Mouse (Mus musculus): ENCODE results near the gene Kcnab2. TPM values are rescaled to one million over a fixed set of nuclear protein-coding genes. Genes with fewer than 3 reads are reported as not detected.
A peak's percentile ranks its signal among the peaks of the same experiment; 100 is the strongest.

The Kcnab2 gene
- polyA plus RNA-seq, 1 experiment from 2014 or later: 19.6 TPM

- no peak overlapping the region for H3K4me3 ChIP-seq (replicated peaks; ENCODE audit: low read length)
- H3K36me3 ChIP-seq (replicated peaks; ENCODE audit: control insufficient read depth, insufficient read depth): peaks cover 22% of the 10 kb centered on the region
- ATAC-seq (ENCODE audit: low FRiP score) (0 out of 2 replicates have a peak, but pooled peaks have one; percentile 7), DNase-seq (ENCODE audit: low spot score) (no peak)
- peak overlapping the region; percentile 36; the same call in 1 of the 2 replicates for H3K9ac ChIP-seq
- no peaks in the 10 kb centered on the region for H3K9me3 ChIP-seq (ENCODE audit: control insufficient read depth, low read length)
- peak overlapping the region; percentile 46 for H3K4me2 ChIP-seq (replicated peaks)
- peak overlapping the region; percentile 91 for H3K27ac ChIP-seq
- peaks cover 37% of the 10 kb centered on the region for H3K4me1 ChIP-seq (replicated peaks; ENCODE audit: control insufficient read depth, insufficient read depth, low read length)
- H3K27me3 ChIP-seq (ENCODE audit: control insufficient read depth, insufficient read depth, low read length): no peaks in the 10 kb centered on the region; the same call in 1 of the 2 replicates
- 37% methylated on average over 8 of the region's 8 CpGs for WGBS
Measured at GRCm38 (mm10) chr4:152350722-152351421, 126.8 kb downstream of the Kcnab2 start.

- Histone ChIP-seq H3K27ac (peak overlapping the region; percentile 91), H3K4me3 (replicated peaks; ENCODE audit: low read length) (peak overlapping the region; percentile 16), H3K4me1 (replicated peaks; ENCODE audit: control insufficient read depth, insufficient read depth, low read length) (peaks cover 37% of the 10 kb centered on the region), H3K36me3 (replicated peaks; ENCODE audit: control insufficient read depth, insufficient read depth) (peaks cover 16% of the 10 kb centered on the region), H3K9me3 (ENCODE audit: control insufficient read depth, low read length) (no peaks in the 10 kb centered on the region), H3K9ac (peak overlapping the region; percentile 56), H3K4me2 (replicated peaks) (peak overlapping the region; percentile 46), H3K27me3 (ENCODE audit: control insufficient read depth, insufficient read depth, low read length) (no peaks in the 10 kb centered on the region; the same call in 1 of the 2 replicates)
- ATAC-seq (ENCODE audit: low FRiP score): peak; percentile 65
- DNase-seq (ENCODE audit: low spot score): peak; percentile 80
- 9% methylated on average over 17 of the region's 17 CpGs for WGBS
Measured at GRCm38 (mm10) chr4:152349837-152350381, 127.8 kb downstream of the Kcnab2 start.

GRCm38 (mm10) chr4:152345120-152345889 is 132.4 kb downstream of the Kcnab2 start:
- Histone ChIP-seq H3K4me3 (replicated peaks; ENCODE audit: low read length) (no peak overlapping the region), H3K9ac (no peak overlapping the region), H3K9me3 (ENCODE audit: control insufficient read depth, low read length) (no peaks in the 10 kb centered on the region), H3K27ac (no peak overlapping the region), H3K4me2 (replicated peaks) (no peak overlapping the region), H3K27me3 (ENCODE audit: control insufficient read depth, insufficient read depth, low read length) (peaks cover 15% of the 10 kb centered on the region), H3K4me1 (replicated peaks; ENCODE audit: control insufficient read depth, insufficient read depth, low read length) (peaks cover 42% of the 10 kb centered on the region), H3K36me3 (replicated peaks; ENCODE audit: control insufficient read depth, insufficient read depth) (no peaks in the 10 kb centered on the region)
- ATAC-seq (ENCODE audit: low FRiP score): no peak
- WGBS: 53% methylated on average over 7 of the region's 7 CpGs
- no peak for DNase-seq (ENCODE audit: low spot score)

GRCm38 (mm10) chr4:152344651-152345050 is 133.0 kb downstream of the Kcnab2 start:
- Histone ChIP-seq H3K9me3 (ENCODE audit: control insufficient read depth, low read length) (no peaks in the 10 kb centered on the region), H3K4me3 (replicated peaks; ENCODE audit: low read length) (no peak overlapping the region), H3K27me3 (ENCODE audit: control insufficient read depth, insufficient read depth, low read length) (peaks cover 15% of the 10 kb centered on the region), H3K36me3 (replicated peaks; ENCODE audit: control insufficient read depth, insufficient read depth) (no peaks in the 10 kb centered on the region), H3K9ac (no peak overlapping the region), H3K27ac (no peak overlapping the region), H3K4me2 (replicated peaks) (no peak overlapping the region), H3K4me1 (replicated peaks; ENCODE audit: control insufficient read depth, insufficient read depth, low read length) (peaks cover 42% of the 10 kb centered on the region)
- 58% methylated on average over 7 of the region's 7 CpGs for WGBS
- no peak for ATAC-seq (ENCODE audit: low FRiP score)
- no peak for DNase-seq (ENCODE audit: low spot score)

GRCm38 (mm10) chr4:152343296-152343695 is 134.4 kb downstream of the Kcnab2 start:
- DNase-seq (ENCODE audit: low spot score) (no peak), ATAC-seq (ENCODE audit: low FRiP score) (no peak)
- Histone ChIP-seq H3K36me3 (replicated peaks; ENCODE audit: control insufficient read depth, insufficient read depth) (no peaks in the 10 kb centered on the region), H3K9ac (no peak overlapping the region), H3K27ac (no peak overlapping the region), H3K4me3 (replicated peaks; ENCODE audit: low read length) (no peak overlapping the region), H3K4me2 (replicated peaks) (no peak overlapping the region), H3K4me1 (replicated peaks; ENCODE audit: control insufficient read depth, insufficient read depth, low read length) (peaks cover 37% of the 10 kb centered on the region), H3K27me3 (ENCODE audit: control insufficient read depth, insufficient read depth, low read length) (peaks cover 15% of the 10 kb centered on the region), H3K9me3 (ENCODE audit: control insufficient read depth, low read length) (no peaks in the 10 kb centered on the region)
- 6% methylated on average over 5 of the region's 5 CpGs for WGBS

Other genes starting within 250 kb of the Kcnab2 start
- gene Gpr153, start 203.6 kb downstream of the Kcnab2 start, polyA plus RNA-seq (2014; fragmentation: Nextera tagmentation; extraction: Ambion mirVana): 23.1 and 27.8 TPM in 2 replicates
- 0.24 and 1.2 TPM in 2 replicates for gene Hes3, start 186.2 kb downstream of the Kcnab2 start, polyA plus RNA-seq (2014; fragmentation: Nextera tagmentation; extraction: Ambion mirVana)
- 20.6 and 22.8 TPM in 2 replicates for gene Icmt, start 180.6 kb downstream of the Kcnab2 start, polyA plus RNA-seq (2014; fragmentation: Nextera tagmentation; extraction: Ambion mirVana)
- gene Rnf207, start 158.9 kb downstream of the Kcnab2 start, polyA plus RNA-seq (2014; fragmentation: Nextera tagmentation; extraction: Ambion mirVana): 5.6 and 6.9 TPM in 2 replicates
- gene Rpl22, start 152.1 kb downstream of the Kcnab2 start, polyA plus RNA-seq (2014; fragmentation: Nextera tagmentation; extraction: Ambion mirVana): 154 and 178 TPM in 2 replicates
- 41.9 and 46.7 TPM in 2 replicates for gene Chd5, start 139.2 kb downstream of the Kcnab2 start, polyA plus RNA-seq (2014; fragmentation: Nextera tagmentation; extraction: Ambion mirVana)
- gene Nphp4, start 1.2 kb downstream of the Kcnab2 start, polyA plus RNA-seq (2014; fragmentation: Nextera tagmentation; extraction: Ambion mirVana): 6.2 and 6.6 TPM in 2 replicates

All from hindbrain, embryonic 14.5 days (tissue).